Comparison of ENCODE assay signal across 31 mouse cellular contexts in the genomic region with DNA sequence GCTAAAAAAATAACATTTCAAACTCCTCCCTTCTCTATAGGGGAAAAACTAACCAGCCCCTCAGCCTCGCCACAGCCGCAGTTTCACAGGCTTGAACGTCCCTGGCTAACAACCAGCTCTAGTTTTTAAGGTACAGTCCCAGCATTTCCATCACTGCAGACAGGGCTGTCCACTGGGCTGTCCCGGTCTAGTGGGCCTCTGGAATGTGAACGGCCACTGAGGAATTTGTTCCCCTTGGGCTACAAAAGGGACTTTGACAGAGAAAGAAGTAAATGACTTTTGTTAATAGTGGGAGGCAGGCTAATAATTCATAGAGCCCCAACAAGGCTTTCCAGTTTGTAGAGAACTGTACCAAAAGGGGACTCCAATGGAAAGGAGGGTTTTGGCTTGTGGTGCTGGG. TPM values are rescaled to one million over a fixed set of nuclear protein-coding genes. Genes with fewer than 3 reads are reported as not detected.
DNase-seq lines count a peak whose midpoint lies in the region; ATAC-seq and TF ChIP-seq lines count a peak whose summit lies in the region.
"Had no signal": no experiment of that assay in that cellular context is flagged by ENCODE, and none has a peak within 500 bp of the region (broad histone marks: within the 10 kb centered on the region; RNA-seq: fewer than 3 reads in every experiment).

No protein-coding gene starts in this region.

- TF ChIP-seq RAD21 in CH12.LX (IDR thresholded peaks at IDR 0.05; ENCODE audit: low read depth, low read length) = no peak

- dilution Hi-C loops in CH12.LX (cut with MboI; ENCODE audit: extremely low pct_ligation_motif_present, extremely low pct_unique_long_range_greater_than_20kb, low sequenced_read_pairs) = no loop called here

- 38% methylated on average over 5 of the region's 5 CpGs for WGBS in kidney, adult 2 months
- WGBS in kidney, embryonic 16.5 days = 48% methylated on average over 5 of the region's 5 CpGs
- WGBS in thymus, adult 2 months = 96% methylated on average over 5 of the region's 5 CpGs

- no peak overlapping the region for H3K9ac ChIP-seq in CH12.LX (ENCODE audit: insufficient read depth, low read depth)
- H3K9ac ChIP-seq in kidney, embryonic 16.5 days (replicated peaks; ENCODE audit: low read length) = no peak overlapping the region
- H3K9ac ChIP-seq: embryonic facial prominence, embryonic 15.5 days; forebrain, embryonic 12.5 days; heart, embryonic 15.5 days; limb, embryonic 12.5 days; liver, embryonic 15.5 days; lung, embryonic 14.5 days; midbrain, embryonic 15.5 days had no signal

- H3K27ac ChIP-seq in CH12.LX (ENCODE audit: insufficient read depth, low read depth) = no peak overlapping the region
- H3K27ac ChIP-seq in kidney, adult 2 months (ENCODE audit: insufficient read depth, low read depth, low read length) = peak overlapping the region; percentile 81
- H3K27ac ChIP-seq in kidney, embryonic 16.5 days (ENCODE audit: low read length) = peak overlapping the region; percentile 68
- H3K27ac ChIP-seq in thymus, adult 2 months (ENCODE audit: control insufficient read depth, insufficient read depth, low read length) = no peak overlapping the region
- H3K27ac ChIP-seq: embryonic facial prominence, embryonic 10.5 days; embryonic facial prominence, embryonic 15.5 days; forebrain, embryonic 12.5 days; heart, embryonic 15.5 days; limb, embryonic 12.5 days; liver, embryonic 15.5 days; midbrain, embryonic 10.5 days; midbrain, embryonic 15.5 days had no signal

- ATAC-seq in kidney, embryonic 16.5 days (ENCODE audit: low FRiP score, low TSS enrichment) = peak; percentile 94
- ATAC-seq: hindbrain, embryonic 16.5 days; midbrain, embryonic 15.5 days had no signal

- no peak overlapping the region for H3K4me3 ChIP-seq in CH12.LX (replicated peaks in 1 of 3; ENCODE audit: low read depth in 2 of 3, low read length in 2 of 3, poor library complexity in 1 of 3)
- no peak overlapping the region for H3K4me3 ChIP-seq in kidney, adult 2 months (ENCODE audit: insufficient read depth, low read depth, low read length)
- H3K4me3 ChIP-seq in kidney, embryonic 16.5 days (ENCODE audit: low read length) = no peak overlapping the region
- no peak overlapping the region for H3K4me3 ChIP-seq in thymus, adult 2 months (ENCODE audit: control insufficient read depth, insufficient read depth, low read length)
- H3K4me3 ChIP-seq: embryonic facial prominence, embryonic 10.5 days; embryonic facial prominence, embryonic 15.5 days; forebrain, embryonic 12.5 days; heart, embryonic 15.5 days; limb, embryonic 12.5 days; liver, embryonic 15.5 days; midbrain, embryonic 10.5 days; midbrain, embryonic 15.5 days had no signal

- no peaks in the 10 kb centered on the region for H3K9me3 ChIP-seq in CH12.LX (replicated peaks; ENCODE audit: low read length)
- no peaks in the 10 kb centered on the region for H3K9me3 ChIP-seq in kidney, embryonic 16.5 days (ENCODE audit: low read length)
- H3K9me3 ChIP-seq: embryonic facial prominence, embryonic 10.5 days; embryonic facial prominence, embryonic 15.5 days; forebrain, embryonic 12.5 days; G1E; heart, embryonic 15.5 days; limb, embryonic 12.5 days; liver, embryonic 15.5 days; midbrain, embryonic 10.5 days; midbrain, embryonic 15.5 days had no signal

- in situ Hi-C loops in CH12.LX (cut with MboI; ENCODE audit: low pct_ligation_motif_present, low pct_unique_long_range_greater_than_20kb, low sequenced_read_pairs) = no loop called here

- H3K27me3 ChIP-seq in CH12.LX (replicated peaks) = no peaks in the 10 kb centered on the region
- H3K27me3 ChIP-seq in kidney, adult 2 months (replicated peaks; ENCODE audit: control insufficient read depth, insufficient read depth, low read length) = no peaks in the 10 kb centered on the region
- no peaks in the 10 kb centered on the region for H3K27me3 ChIP-seq in kidney, embryonic 16.5 days (ENCODE audit: insufficient read depth, low read length)
- H3K27me3 ChIP-seq in thymus, adult 2 months (ENCODE audit: control insufficient read depth, insufficient read depth, low read length) = no peaks in the 10 kb centered on the region
- H3K27me3 ChIP-seq: embryonic facial prominence, embryonic 15.5 days; forebrain, embryonic 12.5 days; heart, embryonic 15.5 days; limb, embryonic 12.5 days; liver, embryonic 15.5 days; midbrain, embryonic 15.5 days had no signal

- H3K4me2 ChIP-seq in CH12.LX (ENCODE audit: insufficient read depth, low read depth, poor library complexity, severe bottlenecking) = no peak overlapping the region
- H3K4me2 ChIP-seq in kidney, embryonic 16.5 days (replicated peaks; ENCODE audit: low read depth, low read length) = no peak overlapping the region
- H3K4me2 ChIP-seq: embryonic facial prominence, embryonic 15.5 days; forebrain, embryonic 12.5 days; heart, embryonic 15.5 days; limb, embryonic 12.5 days; liver, embryonic 15.5 days; lung, embryonic 14.5 days; midbrain, embryonic 15.5 days had no signal

- TF ChIP-seq EP300 in CH12.LX (IDR thresholded peaks at IDR 0.05; ENCODE audit: low read length) = no peak

- TF ChIP-seq CTCF in CH12.LX (conservative IDR thresholded peaks at IDR 0.05 in 1 of 2, IDR thresholded peaks at IDR 0.05 in 1 of 2; ENCODE audit: low read depth in 2 of 2, low read length in 2 of 2) = no peak
- no peak for TF ChIP-seq CTCF in kidney, adult 2 months (conservative IDR thresholded peaks at IDR 0.05; ENCODE audit: insufficient read depth, insufficient read length, low read depth, low read length)
- no peak for TF ChIP-seq CTCF in thymus, adult 2 months (IDR thresholded peaks at IDR 0.05; ENCODE audit: borderline replicate concordance, control insufficient read depth, extremely low read depth, insufficient read depth, low read length, poor library complexity)

- peaks cover 27 to 69% of the 10 kb centered on the region in 2 experiments for H3K36me3 ChIP-seq in CH12.LX (replicated peaks in 1 of 2; ENCODE audit: control insufficient read depth in 1 of 2, insufficient read depth in 1 of 2, low read length in 1 of 2)
- no peaks in the 10 kb centered on the region for H3K36me3 ChIP-seq in kidney, adult 2 months (ENCODE audit: control insufficient read depth, insufficient read depth, low read length)
- H3K36me3 ChIP-seq in kidney, embryonic 16.5 days (ENCODE audit: insufficient read depth, low read length) = peaks cover 12% of the 10 kb centered on the region
- peaks cover 19% of the 10 kb centered on the region; the same call in 1 of the 2 replicates for H3K36me3 ChIP-seq in thymus, adult 2 months (ENCODE audit: control insufficient read depth, insufficient read depth, low read length)
- H3K36me3 ChIP-seq: midbrain, embryonic 15.5 days had no signal

- DNase-seq in CH12.LX (ENCODE audit: extremely low read depth) = no peak
- DNase-seq in kidney, adult 2 months = peak; percentile 94
- DNase-seq in kidney, postnatal 36 days = peak; percentile 73 to 88
- DNase-seq in cerebellum, postnatal 25 days = no peak
- DNase-seq in thymus, adult 2 months = no peak
- no peak for DNase-seq in spleen, postnatal 4 days (ENCODE audit: low spot score in 2 of 2)
- DNase-seq: adrenal gland, postnatal 25 days; cerebellum, adult 18-20 months; gastrocnemius, postnatal 10 days; lung, embryonic 14.5 days; right cerebral cortex, adult 18-20 months; right cerebral cortex, postnatal 4 days had no signal

- no peak for TF ChIP-seq POLR2A in CH12.LX (IDR thresholded peaks at IDR 0.05; ENCODE audit: low read depth, low read length)
- TF ChIP-seq POLR2A in kidney, adult 2 months (IDR thresholded peaks at IDR 0.05; ENCODE audit: low read depth, low read length) = no peak
- TF ChIP-seq POLR2A in thymus, adult 2 months (IDR thresholded peaks at IDR 0.05; ENCODE audit: control insufficient read depth, extremely low read depth, insufficient read depth, low read length, poor library complexity) = no peak

- H3K4me1 ChIP-seq in CH12.LX (ENCODE audit: control insufficient read depth in 1 of 2, insufficient read depth in 2 of 2) = peaks cover 4 to 12% of the 10 kb centered on the region in 2 experiments; a peak in 2 of 4 replicates
- peaks cover 27% of the 10 kb centered on the region for H3K4me1 ChIP-seq in kidney, adult 2 months (ENCODE audit: control insufficient read depth, insufficient read depth, low read length)
- H3K4me1 ChIP-seq in kidney, embryonic 16.5 days (ENCODE audit: insufficient read depth, low read length) = no peaks in the 10 kb centered on the region
- H3K4me1 ChIP-seq in thymus, adult 2 months (replicated peaks; ENCODE audit: control insufficient read depth, insufficient read depth, low read length) = no peaks in the 10 kb centered on the region
- H3K4me1 ChIP-seq: embryonic facial prominence, embryonic 10.5 days; embryonic facial prominence, embryonic 15.5 days; forebrain, embryonic 12.5 days; heart, embryonic 15.5 days; limb, embryonic 12.5 days; liver, embryonic 15.5 days; midbrain, embryonic 10.5 days; midbrain, embryonic 15.5 days had no signal

- no peaks in the 10 kb centered on the region for H3K79me2 ChIP-seq in CH12.LX (replicated peaks; ENCODE audit: control insufficient read depth, extremely low read depth, insufficient read depth, poor library complexity, severe bottlenecking)

TF ChIP-seq in CH12.LX, 34 proteins besides CTCF, POLR2A, EP300 and RAD21 (continues in another document):
- TF ChIP-seq USF1 (IDR thresholded peaks at IDR 0.05; ENCODE audit: low read depth, low read length) (no peak), JUND (conservative IDR thresholded peaks at IDR 0.05; ENCODE audit: low read depth, low read length) (no peak), UBTF (IDR thresholded peaks at IDR 0.05; ENCODE audit: low read depth, low read length) (no peak), POLR2AphosphoS2 (IDR thresholded peaks at IDR 0.05; ENCODE audit: low read depth, low read length) (0 out of 2 replicates have a peak, but pooled peaks have one; percentile 37)

RNA-seq across cellular contexts. Expression of a gene that starts 11.0 kb away (rescaled TPM):
- total RNA-seq in CH12.LX (2012; rRNA removed) = 724 and 865 TPM in 2 replicates
- total RNA-seq in CH12.LX (2014; rRNA removed) = 901 and 989 TPM in 2 replicates
- 2,139 and 2,246 TPM in 2 replicates for polyA plus RNA-seq in CH12.LX (2012; ENCODE audit: insufficient read length, low read depth)
- 202 and 242 TPM in 2 replicates for polyA plus RNA-seq in kidney, adult 2 months (2012; rRNA removed)
- 494 and 555 TPM in 2 replicates for polyA plus RNA-seq in kidney, embryonic 16.5 days (2015; fragmentation: Nextera tagmentation; extraction: Ambion mirVana)
- 156 and 199 TPM in 2 replicates for polyA plus RNA-seq in thymus, adult 2 months (2012; rRNA removed)

RNA-seq across cellular contexts. Expression of a gene that starts 14.9 kb away (rescaled TPM):
- total RNA-seq in CH12.LX (2012; rRNA removed) = 125 and 175 TPM in 2 replicates
- total RNA-seq in CH12.LX (2014; rRNA removed) = 179 and 195 TPM in 2 replicates
- polyA plus RNA-seq in CH12.LX (2012; ENCODE audit: insufficient read length, low read depth) = 132 and 158 TPM in 2 replicates
- 7.1 and 11.2 TPM in 2 replicates for polyA plus RNA-seq in kidney, adult 2 months (2012; rRNA removed)
- 88.6 and 93.5 TPM in 2 replicates for polyA plus RNA-seq in kidney, embryonic 16.5 days (2015; fragmentation: Nextera tagmentation; extraction: Ambion mirVana)
- polyA plus RNA-seq in thymus, adult 2 months (2012; rRNA removed) = 21.2 and 26.6 TPM in 2 replicates

RNA-seq across cellular contexts. Expression of a gene that starts 50.2 kb away (rescaled TPM):
- total RNA-seq in CH12.LX (2012; rRNA removed) = not detected in 2 replicates
- total RNA-seq in CH12.LX (2014; rRNA removed) = not detected in 2 replicates
- 0.08 and 0.09 TPM in 2 replicates for polyA plus RNA-seq in CH12.LX (2012; ENCODE audit: insufficient read length, low read depth)
- 83.6 and 95.0 TPM in 2 replicates for polyA plus RNA-seq in kidney, adult 2 months (2012; rRNA removed)
- polyA plus RNA-seq in kidney, embryonic 16.5 days (2015; fragmentation: Nextera tagmentation; extraction: Ambion mirVana) = 22.4 and 24.4 TPM in 2 replicates
- polyA plus RNA-seq in thymus, adult 2 months (2012; rRNA removed) = 0.18 and 0.50 TPM in 2 replicates
- total RNA-seq: heart, adult 8-10 months; liver, adult 2 months; megakaryocyte progenitor cell, adult 5-6 weeks; neutrophil, adult 5-6 weeks had no signal
- polyA plus RNA-seq: C2C12; embryonic facial prominence, embryonic 10.5 days; G1E; heart, embryonic 15.5 days; intestine, embryonic 14.5 days; liver, adult 2 months; liver, embryonic 15.5 days; lung, embryonic 14.5 days; neural tube, embryonic 11.5 days; spleen, adult 2 months had no signal

Comparison
In these comparisons a context has a peak if more than half of its experiments do, and no peak if none do; other contexts are left out.
1. DNase-seq: peak in kidney, adult 2 months (single experiment) and kidney, postnatal 36 days (2 of 2); none in CH12.LX (single experiment), cerebellum, postnatal 25 days (0 of 2), thymus, adult 2 months (single experiment) and spleen, postnatal 4 days (0 of 2).
2. H3K27ac ChIP-seq: peak in kidney, adult 2 months (single experiment) and kidney, embryonic 16.5 days (single experiment); none in CH12.LX (single experiment) and thymus, adult 2 months (single experiment).
3. RNA of a gene that starts 50.2 kb away (polyA plus RNA-seq): 83.6 to 95.0 TPM in kidney, adult 2 months and 22.4 to 24.4 TPM in kidney, embryonic 16.5 days; 0.18 to 0.50 TPM in thymus, adult 2 months and 0.08 to 0.09 TPM in CH12.LX; every median in the first group is over 10 times any median in the second.